ENCODE assay signal across 11 mouse cellular contexts in the genomic region with DNA sequence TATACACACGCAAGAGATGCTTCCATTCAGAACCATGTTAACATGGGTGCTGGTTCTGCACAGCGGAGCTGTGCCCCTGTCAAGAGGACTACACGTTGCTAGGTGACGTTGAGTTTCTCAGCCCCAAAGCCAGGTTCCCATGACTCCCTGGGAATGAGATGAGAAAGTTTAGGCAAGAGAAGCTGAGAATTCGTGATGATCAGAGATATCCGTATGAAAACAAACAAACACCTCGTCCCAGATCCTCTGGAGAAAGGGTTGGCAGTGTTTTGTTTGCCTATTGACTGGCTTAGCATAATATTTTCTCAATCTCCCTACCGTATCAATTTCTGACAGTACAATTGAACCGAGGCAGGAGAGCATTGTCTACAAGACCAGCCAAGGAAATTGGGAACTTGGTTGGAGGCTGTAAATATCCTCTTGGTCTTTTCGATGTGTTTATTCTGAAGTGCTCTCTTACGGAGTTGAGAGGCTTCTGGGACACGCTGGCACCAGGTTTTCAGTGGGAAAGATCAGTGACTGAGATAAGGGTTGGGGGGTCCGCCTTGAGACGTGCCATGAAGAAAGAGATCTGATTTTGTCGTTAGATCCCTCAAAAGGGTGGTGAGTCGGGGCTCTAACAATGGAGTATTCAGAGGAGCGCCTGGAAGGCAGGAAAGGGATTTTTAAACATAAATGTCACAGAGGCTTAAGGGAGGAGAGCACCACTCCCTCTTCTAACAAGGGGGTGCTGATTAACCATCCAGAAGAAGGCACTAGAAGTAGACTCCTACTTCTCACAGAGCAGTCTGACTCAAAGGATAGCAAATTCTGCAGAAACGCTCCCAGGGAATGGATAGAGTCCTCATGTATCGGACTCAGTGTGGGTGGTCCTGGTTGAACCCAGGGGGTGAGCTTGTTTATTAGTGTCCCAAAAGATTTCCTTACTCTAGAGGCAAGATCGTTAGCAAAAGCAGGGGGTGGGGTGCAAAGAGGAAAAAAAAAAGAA.
A peak's percentile ranks its signal among the peaks of the same experiment; 100 is the strongest.
DNase-seq lines count a peak whose midpoint lies in the region; ATAC-seq and TF ChIP-seq lines count a peak whose summit lies in the region.
"Had no signal": no experiment of that assay in that cellular context is flagged by ENCODE, and none has a peak within 500 bp of the region (broad histone marks: within the 10 kb centered on the region; RNA-seq: fewer than 3 reads in every experiment).

No protein-coding gene starts in this region.

- intact Hi-C loops in heart, postnatal 25 days (cut with DNase I): no loop called here

- no peak for TF ChIP-seq CTCF in thymus, adult 2 months (IDR thresholded peaks at IDR 0.05; ENCODE audit: borderline replicate concordance, control insufficient read depth, extremely low read depth, insufficient read depth, low read length, poor library complexity)

- no peaks in the 10 kb centered on the region for H3K36me3 ChIP-seq in heart, embryonic 10.5 days
- no peaks in the 10 kb centered on the region for H3K36me3 ChIP-seq in kidney, embryonic 16.5 days (ENCODE audit: insufficient read depth, low read length)
- H3K36me3 ChIP-seq in intestine, embryonic 15.5 days: no peaks in the 10 kb centered on the region
- H3K36me3 ChIP-seq in thymus, adult 2 months (ENCODE audit: control insufficient read depth, insufficient read depth, low read length): no peaks in the 10 kb centered on the region

- H3K4me2 ChIP-seq in kidney, embryonic 16.5 days (replicated peaks; ENCODE audit: low read depth, low read length): peak overlapping the region; percentile 35
- peak overlapping the region; percentile 30 for H3K4me2 ChIP-seq in intestine, embryonic 15.5 days (replicated peaks)

- DNase-seq in heart, embryonic 10.5 days (ENCODE audit: low spot score): no peak
- DNase-seq in heart, postnatal 25 days (ENCODE audit: low spot score): no peak
- no peak for DNase-seq in kidney, adult 11 months
- DNase-seq in lung, postnatal 36 days: peak; percentile 85
- no peak for DNase-seq in adrenal gland, postnatal 36 days
- DNase-seq in thymus, adult 2 months: no peak
- DNase-seq: cerebellum, postnatal 14 days; liver had no signal

- peak; percentile 81 for ATAC-seq in kidney, embryonic 16.5 days (ENCODE audit: low FRiP score, low TSS enrichment)
- ATAC-seq in intestine, embryonic 15.5 days: peak; percentile 43; the same call in 1 of the 2 replicates

- 37% methylated on average over 20 of the region's 20 CpGs for WGBS in heart, embryonic 10.5 days
- 22% methylated on average over 20 of the region's 20 CpGs for WGBS in kidney, embryonic 16.5 days
- 37% methylated on average over 20 of the region's 20 CpGs for WGBS in intestine, embryonic 15.5 days
- WGBS in thymus, adult 2 months: 26% methylated on average over 20 of the region's 20 CpGs

- H3K4me1 ChIP-seq in heart, embryonic 10.5 days: peaks cover 6% of the 10 kb centered on the region; the same call in 1 of the 2 replicates
- peaks cover 14% of the 10 kb centered on the region for H3K4me1 ChIP-seq in kidney, embryonic 16.5 days (ENCODE audit: insufficient read depth, low read length)
- 0 out of 2 replicates have a peak, but pooled peaks cover 2% of the 10 kb centered on the region for H3K4me1 ChIP-seq in intestine, embryonic 15.5 days (replicated peaks)
- H3K4me1 ChIP-seq in thymus, adult 2 months (replicated peaks; ENCODE audit: control insufficient read depth, insufficient read depth, low read length): no peaks in the 10 kb centered on the region

- H3K27ac ChIP-seq in heart, embryonic 10.5 days: peak overlapping the region; percentile 74; the same call in 1 of the 2 replicates
- H3K27ac ChIP-seq in kidney, embryonic 16.5 days (ENCODE audit: low read length): peak overlapping the region; percentile 72; the same call in 1 of the 2 replicates
- H3K27ac ChIP-seq in intestine, embryonic 15.5 days: peak overlapping the region; percentile 77
- no peak overlapping the region for H3K27ac ChIP-seq in thymus, adult 2 months (ENCODE audit: control insufficient read depth, insufficient read depth, low read length)
- H3K27ac ChIP-seq: left cerebral cortex, adult 2 months had no signal

- H3K9me3 ChIP-seq in heart, embryonic 10.5 days: no peaks in the 10 kb centered on the region
- no peaks in the 10 kb centered on the region for H3K9me3 ChIP-seq in kidney, embryonic 16.5 days (ENCODE audit: low read length)
- no peaks in the 10 kb centered on the region for H3K9me3 ChIP-seq in intestine, embryonic 15.5 days

- no peak overlapping the region for H3K4me3 ChIP-seq in heart, embryonic 10.5 days
- no peak overlapping the region for H3K4me3 ChIP-seq in kidney, embryonic 16.5 days (ENCODE audit: low read length)
- H3K4me3 ChIP-seq in intestine, embryonic 15.5 days (replicated peaks): no peak overlapping the region
- no peak overlapping the region for H3K4me3 ChIP-seq in thymus, adult 2 months (ENCODE audit: control insufficient read depth, insufficient read depth, low read length)
- H3K4me3 ChIP-seq: left cerebral cortex, adult 2 months had no signal

- H3K9ac ChIP-seq in kidney, embryonic 16.5 days (replicated peaks; ENCODE audit: low read length): no peak overlapping the region
- H3K9ac ChIP-seq in intestine, embryonic 15.5 days: no peak overlapping the region

- no peak for TF ChIP-seq POLR2A in thymus, adult 2 months (IDR thresholded peaks at IDR 0.05; ENCODE audit: control insufficient read depth, extremely low read depth, insufficient read depth, low read length, poor library complexity)

- no peaks in the 10 kb centered on the region for H3K27me3 ChIP-seq in heart, embryonic 10.5 days (ENCODE audit: insufficient read depth, poor library complexity, severe bottlenecking)
- no peaks in the 10 kb centered on the region for H3K27me3 ChIP-seq in kidney, embryonic 16.5 days (ENCODE audit: insufficient read depth, low read length)
- H3K27me3 ChIP-seq in intestine, embryonic 15.5 days (replicated peaks): no peaks in the 10 kb centered on the region
- no peaks in the 10 kb centered on the region for H3K27me3 ChIP-seq in thymus, adult 2 months (ENCODE audit: control insufficient read depth, insufficient read depth, low read length)
